Mouse (Mus musculus) forebrain, embryonic 15.5 days (tissue): ENCODE data around the gene Nme7. TPM values are rescaled to one million over a fixed set of nuclear protein-coding genes. Genes with fewer than 3 reads are reported as not detected.
A peak's percentile ranks its signal among the peaks of the same experiment; 100 is the strongest.

ENCODE experiments used
- ATAC-seq: fragments of 200-750 bp; cut with Nextera tagmentation; replicated peaks from 2 replicates; pipeline ENCODE4 v1.8.0; 2017; ENCODE audit warnings: mild to moderate bottlenecking, moderate TSS enrichment, moderate library complexity
- H3K27ac ChIP-seq: fragments of 300-500 bp; sonication (generic); replicated peaks from 2 replicates; pipeline ENCODE4 v1.5.1; 2015; ENCODE audit warnings: mild to moderate bottlenecking, inconsistent platforms
- H3K27me3 ChIP-seq: fragments of 300-500 bp; sonication (generic); 2 replicates; pipeline ENCODE4 v1.6.1; 2015; ENCODE audit warnings: inconsistent platforms
- H3K36me3 ChIP-seq: fragments of 300-500 bp; sonication (generic); 2 replicates; pipeline ENCODE4 v1.6.1; 2015; ENCODE audit warnings: mild to moderate bottlenecking, inconsistent platforms
- H3K4me1 ChIP-seq: fragments of 300-500 bp; sonication (generic); 2 replicates; pipeline ENCODE4 v1.6.1; 2015; ENCODE audit warnings: inconsistent platforms
- H3K4me2 ChIP-seq: fragments of 300-500 bp; sonication (generic); replicated peaks from 2 replicates; pipeline ENCODE4 v1.6.1; 2015; ENCODE audit warnings: mild to moderate bottlenecking, inconsistent platforms
- H3K4me3 ChIP-seq: fragments of 300-500 bp; sonication (generic); 2 replicates; pipeline ENCODE4 v1.5.1; 2015; ENCODE audit warnings: mild to moderate bottlenecking, inconsistent platforms
- H3K9ac ChIP-seq: fragments of 300-500 bp; sonication (generic); replicated peaks from 2 replicates; pipeline ENCODE4 v1.6.1; 2015; ENCODE audit warnings: mild to moderate bottlenecking, inconsistent platforms
- H3K9me3 ChIP-seq: fragments of 300-500 bp; sonication (generic); 2 replicates; pipeline ENCODE4 v1.6.1; 2016; ENCODE audit warnings: inconsistent platforms
- WGBS: fragments of 180-500 bp; shearing (Covaris S2); methylation state at CpG from one replicate; pipeline ENCODE4 v1.1.7; 2015; ENCODE audit warnings: mixed read lengths; 5-methylcytosine and 5-hydroxymethylcytosine counted together
- polyA plus RNA-seq: library from polyadenylated mRNA; unstranded; fragments of >200 nt; fragmentation: Nextera tagmentation; extraction: Ambion mirVana; gene quantifications from 2 replicates; pipeline ENCODE4 v1.2.1, GENCODE M21; 2015

The Nme7 gene
- polyA plus RNA-seq, 1 experiment from 2014 or later = 41.6 TPM

DNA sequence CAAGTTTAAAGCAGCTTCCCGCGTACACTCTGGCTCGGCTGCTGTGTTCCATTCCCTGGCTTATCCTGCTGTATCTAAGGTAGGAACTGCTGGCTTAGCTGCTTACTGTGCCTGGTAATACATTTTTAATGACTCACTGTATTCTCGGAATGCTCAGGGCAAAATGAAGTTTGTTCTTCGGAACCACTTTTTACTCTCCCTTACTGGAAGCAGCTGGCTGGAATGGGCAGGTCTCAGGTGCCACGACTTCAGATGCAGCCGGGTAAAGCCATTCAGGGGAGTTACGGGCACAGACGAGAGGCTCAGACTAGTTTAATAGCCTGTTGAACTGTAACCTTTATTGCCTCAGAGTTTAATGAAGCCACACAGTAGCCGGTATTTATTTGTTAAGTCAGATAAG lies 17.5 kb downstream of the Nme7 start:
- Histone ChIP-seq H3K9me3 (no peaks in the 10 kb centered on the region), H3K27ac (peak overlapping the region; percentile 46), H3K9ac (no peak overlapping the region), H3K4me2 (no peak overlapping the region), H3K36me3 (no peaks in the 10 kb centered on the region), H3K4me1 (no peaks in the 10 kb centered on the region; the same call in 1 of the 2 replicates), H3K27me3 (no peaks in the 10 kb centered on the region), H3K4me3 (no peak overlapping the region)
- ATAC-seq = no peak
- 73% methylated on average over 10 of the region's 10 CpGs for WGBS

GRCm38 (mm10) chr1:164322987-164323650 lies 19.2 kb downstream of the Nme7 start:
- whole genome bisulfite sequencing = 85% methylated on average over 8 of the region's 8 CpGs
- Histone ChIP-seq H3K27me3 (no peaks in the 10 kb centered on the region), H3K4me2 (no peak overlapping the region), H3K9me3 (no peaks in the 10 kb centered on the region), H3K4me1 (peaks cover 7% of the 10 kb centered on the region), H3K9ac (no peak overlapping the region), H3K36me3 (no peaks in the 10 kb centered on the region), H3K4me3 (no peak overlapping the region), H3K27ac (no peak overlapping the region)
- ATAC-seq = no peak

GRCm38 (mm10) chr1:164324221-164324620 lies 20.3 kb downstream of the Nme7 start:
- H3K36me3 ChIP-seq = no peaks in the 10 kb centered on the region
- H3K9me3 ChIP-seq = no peaks in the 10 kb centered on the region
- peaks cover 7% of the 10 kb centered on the region for H3K4me1 ChIP-seq
- H3K27me3 ChIP-seq = no peaks in the 10 kb centered on the region
- H3K9ac ChIP-seq = no peak overlapping the region
- no peak overlapping the region for H3K4me3 ChIP-seq
- H3K27ac ChIP-seq = no peak overlapping the region
- no peak for ATAC-seq
- H3K4me2 ChIP-seq = no peak overlapping the region
- WGBS = 95% methylated on average over 4 of the region's 4 CpGs

DNA sequence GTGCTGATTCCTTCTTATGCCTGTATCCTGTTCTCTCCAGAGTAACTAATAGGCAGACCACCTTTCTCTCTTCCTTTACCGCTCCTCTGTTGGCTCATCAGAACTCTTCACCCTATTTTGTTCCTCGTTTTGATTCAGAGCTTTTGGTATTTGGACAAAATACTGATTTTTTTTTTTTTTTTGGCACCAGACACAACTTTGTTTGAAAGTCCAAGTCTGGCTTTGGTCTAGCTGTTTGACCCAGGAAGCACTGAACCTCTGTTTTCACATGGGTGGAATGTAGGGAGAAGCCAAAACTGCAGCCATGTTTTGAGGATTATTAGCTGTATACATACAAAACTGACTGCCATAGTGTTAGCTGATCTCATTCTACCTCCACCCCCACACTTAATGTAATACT lies 21.0 kb downstream of the Nme7 start:
- Histone ChIP-seq H3K4me3 (no peak overlapping the region), H3K9me3 (no peaks in the 10 kb centered on the region), H3K27ac (no peak overlapping the region), H3K4me1 (peaks cover 7% of the 10 kb centered on the region), H3K9ac (no peak overlapping the region), H3K36me3 (no peaks in the 10 kb centered on the region), H3K27me3 (no peaks in the 10 kb centered on the region), H3K4me2 (no peak overlapping the region)
- no peak for ATAC-seq
- 82% methylated on average over 2 of the region's 2 CpGs for WGBS

DNA sequence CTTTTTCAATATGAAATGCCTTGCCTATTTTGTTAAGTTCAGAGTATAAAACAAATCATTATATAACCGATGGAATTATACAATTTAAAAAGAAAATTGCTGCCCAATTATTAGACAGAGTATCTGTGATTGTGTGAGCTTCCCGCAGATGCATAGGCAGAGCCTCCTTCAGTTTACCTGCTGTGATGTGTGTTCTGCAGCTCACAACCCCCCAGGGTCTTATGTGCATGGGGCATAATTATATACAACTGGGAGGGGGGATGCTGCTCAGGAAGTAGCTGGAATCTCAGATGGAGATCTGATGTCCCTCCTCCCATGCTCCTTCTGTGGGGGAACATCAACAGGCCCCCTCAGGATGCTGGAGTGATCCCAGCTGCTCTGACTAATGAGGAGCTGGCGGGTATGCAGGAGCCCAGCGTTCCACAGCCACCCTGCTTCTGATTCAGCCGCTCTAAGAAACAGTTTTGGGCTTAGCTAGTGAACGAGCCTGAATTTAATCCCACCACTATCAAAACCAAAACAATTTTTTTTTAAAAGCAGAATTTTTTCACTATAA lies 22.8 kb downstream of the Nme7 start:
- Histone ChIP-seq H3K4me2 (no peak overlapping the region), H3K4me3 (no peak overlapping the region), H3K27ac (no peak overlapping the region), H3K4me1 (peaks cover 7% of the 10 kb centered on the region), H3K27me3 (no peaks in the 10 kb centered on the region), H3K9ac (no peak overlapping the region), H3K36me3 (no peaks in the 10 kb centered on the region), H3K9me3 (no peaks in the 10 kb centered on the region)
- 48% methylated on average over 6 of the region's 6 CpGs for WGBS
- peak; percentile 72 for ATAC-seq

DNA sequence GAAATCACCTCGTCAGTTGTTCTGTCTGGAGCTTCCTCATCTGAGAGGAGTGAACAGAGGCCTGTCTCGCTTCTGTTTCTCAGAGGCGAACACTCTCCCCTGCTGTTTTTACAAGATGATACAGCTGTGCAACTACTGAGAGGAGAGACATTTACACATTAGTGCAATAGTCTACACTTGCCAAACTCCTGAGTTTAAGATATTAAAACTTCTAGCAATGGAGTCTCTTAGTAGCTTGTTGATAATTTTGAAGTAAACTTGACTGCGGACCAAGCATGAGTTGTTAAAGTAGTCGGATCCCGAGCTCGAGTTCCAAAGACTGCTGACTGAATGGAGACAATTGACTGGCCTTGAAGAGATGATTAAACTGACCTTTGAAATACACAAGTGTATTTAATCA lies 23.8 kb downstream of the Nme7 start:
- H3K27ac ChIP-seq = no peak overlapping the region
- no peak overlapping the region for H3K4me2 ChIP-seq
- no peak overlapping the region for H3K9ac ChIP-seq
- H3K9me3 ChIP-seq = no peaks in the 10 kb centered on the region
- ATAC-seq = no peak
- no peak overlapping the region for H3K4me3 ChIP-seq
- no peaks in the 10 kb centered on the region for H3K36me3 ChIP-seq
- H3K4me1 ChIP-seq = peaks cover 7% of the 10 kb centered on the region
- WGBS = 68% methylated on average over 7 of the region's 7 CpGs
- H3K27me3 ChIP-seq = no peaks in the 10 kb centered on the region

GRCm38 (mm10) chr1:164332559-164332958 lies 28.6 kb downstream of the Nme7 start:
- H3K9me3 ChIP-seq = no peaks in the 10 kb centered on the region
- no peak overlapping the region for H3K9ac ChIP-seq
- H3K4me1 ChIP-seq = no peaks in the 10 kb centered on the region
- H3K27ac ChIP-seq = no peak overlapping the region
- no peak for ATAC-seq
- H3K4me2 ChIP-seq = no peak overlapping the region
- no peaks in the 10 kb centered on the region for H3K27me3 ChIP-seq
- no peak overlapping the region for H3K4me3 ChIP-seq
- 90% methylated on average over 11 of the region's 11 CpGs for WGBS
- peaks cover 4% of the 10 kb centered on the region; the same call in 1 of the 2 replicates for H3K36me3 ChIP-seq

- H3K4me1 ChIP-seq = no peaks in the 10 kb centered on the region
- H3K9ac ChIP-seq = no peak overlapping the region
- H3K27ac ChIP-seq = no peak overlapping the region
- no peak for ATAC-seq
- no peaks in the 10 kb centered on the region for H3K27me3 ChIP-seq
- peaks cover 4% of the 10 kb centered on the region; the same call in 1 of the 2 replicates for H3K36me3 ChIP-seq
- 94% methylated on average over 3 of the region's 3 CpGs for WGBS
- no peaks in the 10 kb centered on the region for H3K9me3 ChIP-seq
- H3K4me2 ChIP-seq = no peak overlapping the region
- no peak overlapping the region for H3K4me3 ChIP-seq
These were observed 31.5 kb downstream of the Nme7 start for GRCm38 (mm10) chr1:164335435-164335834.

GRCm38 (mm10) chr1:164335846-164336245 lies 31.9 kb downstream of the Nme7 start:
- no peak overlapping the region for H3K9ac ChIP-seq
- H3K27me3 ChIP-seq = no peaks in the 10 kb centered on the region
- H3K36me3 ChIP-seq = peaks cover 4% of the 10 kb centered on the region; the same call in 1 of the 2 replicates
- H3K27ac ChIP-seq = no peak overlapping the region
- no peaks in the 10 kb centered on the region for H3K9me3 ChIP-seq
- H3K4me2 ChIP-seq = no peak overlapping the region
- WGBS = 85% methylated on average over 4 of the region's 4 CpGs
- no peaks in the 10 kb centered on the region for H3K4me1 ChIP-seq
- no peak overlapping the region for H3K4me3 ChIP-seq
- ATAC-seq = no peak

DNA sequence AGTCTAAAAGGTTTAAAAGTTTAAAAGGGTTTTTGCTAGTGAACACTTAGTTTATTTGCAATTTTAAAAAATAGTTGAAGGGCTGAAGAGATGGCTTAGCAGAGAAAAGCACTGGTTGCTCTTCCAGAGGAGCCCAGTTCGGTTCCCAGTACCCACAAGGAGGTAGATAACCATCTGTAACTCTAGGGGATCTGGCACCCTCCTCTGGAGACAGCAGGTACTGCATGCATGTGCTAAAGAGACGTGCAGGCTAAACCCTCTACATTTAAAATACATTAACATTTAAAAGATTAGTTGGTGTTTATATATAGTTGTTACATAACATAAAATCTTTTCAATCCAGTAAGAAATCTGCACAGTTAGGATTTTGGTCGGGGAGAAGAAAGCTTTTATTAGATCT lies 38.2 kb downstream of the Nme7 start:
- Histone ChIP-seq H3K27me3 (no peaks in the 10 kb centered on the region), H3K4me3 (no peak overlapping the region), H3K9me3 (no peaks in the 10 kb centered on the region), H3K4me1 (no peaks in the 10 kb centered on the region), H3K36me3 (peaks cover 19% of the 10 kb centered on the region; the same call in 1 of the 2 replicates), H3K4me2 (no peak overlapping the region), H3K9ac (no peak overlapping the region), H3K27ac (no peak overlapping the region)
- 84% methylated on average over 3 of the region's 3 CpGs for WGBS
- ATAC-seq = no peak

- no peaks in the 10 kb centered on the region for H3K9me3 ChIP-seq
- no peak for ATAC-seq
- H3K4me3 ChIP-seq = no peak overlapping the region
- no peaks in the 10 kb centered on the region for H3K4me1 ChIP-seq
- no peak overlapping the region for H3K4me2 ChIP-seq
- no peak overlapping the region for H3K9ac ChIP-seq
- H3K27ac ChIP-seq = no peak overlapping the region
- peaks cover 1% of the 10 kb centered on the region for H3K36me3 ChIP-seq
- 42% methylated on average over 3 of the region's 3 CpGs for WGBS
- H3K27me3 ChIP-seq = no peaks in the 10 kb centered on the region
These were observed 49.5 kb downstream of the Nme7 start for GRCm38 (mm10) chr1:164353443-164353842.

DNA sequence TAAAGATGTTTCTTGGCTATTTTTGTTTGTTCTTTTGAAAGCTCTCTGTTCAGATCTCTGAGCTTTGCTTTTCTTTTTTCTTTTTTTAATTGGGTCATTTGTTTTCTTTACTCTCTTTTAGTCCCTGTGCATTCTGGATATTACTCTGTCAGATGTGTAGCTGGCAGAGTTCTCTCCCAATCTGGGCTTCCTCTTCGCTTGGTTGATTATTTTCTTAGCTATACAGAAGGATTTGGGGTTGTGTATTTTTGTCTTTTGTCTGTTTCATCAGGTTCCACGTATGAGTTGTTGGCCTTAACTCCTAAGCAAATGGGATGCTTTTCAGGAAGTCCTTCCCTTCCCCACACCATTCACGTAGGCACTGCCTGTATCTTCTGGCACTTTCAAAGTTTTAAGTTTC lies 54.1 kb downstream of the Nme7 start:
- WGBS = 40% methylated on average over 3 of the region's 3 CpGs
- peak overlapping the region; percentile 50 for H3K27ac ChIP-seq
- H3K27me3 ChIP-seq = no peaks in the 10 kb centered on the region
- H3K4me1 ChIP-seq = peaks cover 7% of the 10 kb centered on the region; the same call in 1 of the 2 replicates
- H3K9me3 ChIP-seq = no peaks in the 10 kb centered on the region
- no peak overlapping the region for H3K4me3 ChIP-seq
- ATAC-seq = no peak; the same call in 1 of the 2 replicates
- H3K9ac ChIP-seq = no peak overlapping the region
- no peaks in the 10 kb centered on the region for H3K36me3 ChIP-seq
- H3K4me2 ChIP-seq = no peak overlapping the region

DNA sequence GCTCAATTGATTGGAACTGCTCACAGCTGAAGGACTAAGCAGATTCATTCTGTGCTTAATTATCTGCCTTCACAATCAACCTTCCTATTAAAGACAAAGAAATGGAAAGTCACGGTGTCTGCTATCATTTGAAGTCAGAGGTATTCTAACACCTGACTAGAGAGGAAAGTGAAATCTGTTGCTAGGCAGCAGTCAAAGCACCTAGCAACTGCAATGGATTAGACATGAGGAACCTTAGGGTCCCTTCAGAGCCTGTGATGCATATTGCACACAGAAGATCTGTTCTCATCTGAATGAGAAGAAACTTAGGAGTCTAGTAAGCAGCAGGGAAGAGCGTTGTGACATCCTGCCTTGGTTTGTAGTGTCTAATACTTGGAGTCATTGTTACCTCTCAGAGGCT lies 58.1 kb downstream of the Nme7 start:
- H3K27me3 ChIP-seq = no peaks in the 10 kb centered on the region
- H3K27ac ChIP-seq = peak overlapping the region; percentile 31
- H3K9ac ChIP-seq = no peak overlapping the region
- no peak overlapping the region for H3K4me2 ChIP-seq
- 35% methylated on average over 2 of the region's 2 CpGs for WGBS
- no peaks in the 10 kb centered on the region for H3K36me3 ChIP-seq
- H3K4me3 ChIP-seq = no peak overlapping the region
- no peaks in the 10 kb centered on the region for H3K9me3 ChIP-seq
- H3K4me1 ChIP-seq = peaks cover 7% of the 10 kb centered on the region; the same call in 1 of the 2 replicates
- peak; percentile 30; the same call in 1 of the 2 replicates for ATAC-seq
